Mouse (Mus musculus): ENCODE data around the gene Acrbp. TPM values are rescaled to one million over a fixed set of nuclear protein-coding genes. Genes with fewer than 3 reads are reported as not detected.

The Acrbp gene
- 10.5 and 17.3 TPM in 2 replicates for total RNA-seq (2014; rRNA removed)
- polyA plus RNA-seq (2015; fragmentation: Nextera tagmentation; extraction: Ambion mirVana) = 12.2 and 17.5 TPM in 2 replicates

GRCm38 (mm10) chr6:125049678-125050077 is at the start of gene Acrbp:
Gene Acrbp (plus strand): TSS chr6:125049689.
- no peaks in the 10 kb centered on the region for H3K27me3 ChIP-seq (ENCODE audit: insufficient read depth, low read length)
- H3K9ac ChIP-seq (replicated peaks; ENCODE audit: low read length) = no peak within 1 kb of the TSS; the same call in 1 of the 2 replicates
- ATAC-seq = no peak
- peaks cover 43% of the 10 kb centered on the region for H3K36me3 ChIP-seq (ENCODE audit: insufficient read depth, low read length)
- WGBS = 38% methylated on average over 20 of the region's 20 CpGs
- TF ChIP-seq CTCF (IDR thresholded peaks at IDR 0.05; ENCODE audit: low read depth) = no peak
- no peak within 1 kb of the TSS for H3K4me3 ChIP-seq (ENCODE audit: low read length)
- no peak within 1 kb of the TSS for H3K4me2 ChIP-seq (ENCODE audit: low read depth, low read length)
- H3K4me1 ChIP-seq (ENCODE audit: insufficient read depth, low read length) = no peaks in the 10 kb centered on the region
- H3K9me3 ChIP-seq (ENCODE audit: low read length) = no peaks in the 10 kb centered on the region
- DNase-seq (ENCODE audit: low spot score) = peak; percentile 15
- H3K27ac ChIP-seq = no peak within 1 kb of the TSS; the same call in 1 of the 2 replicates

GRCm38 (mm10) chr6:125003706-125004105 is 45.8 kb upstream of the Acrbp start:
- Histone ChIP-seq H3K4me3 (ENCODE audit: low read length) (no peak overlapping the region), H3K4me1 (ENCODE audit: insufficient read depth, low read length) (0 out of 2 replicates have a peak, but pooled peaks cover under 1% of the 10 kb centered on the region), H3K9me3 (ENCODE audit: low read length) (no peaks in the 10 kb centered on the region), H3K36me3 (ENCODE audit: insufficient read depth, low read length) (0 out of 2 replicates have a peak, but pooled peaks cover 3% of the 10 kb centered on the region), H3K27me3 (ENCODE audit: insufficient read depth, low read length) (0 out of 2 replicates have a peak, but pooled peaks cover 5% of the 10 kb centered on the region), H3K27ac (no peak overlapping the region), H3K9ac (replicated peaks; ENCODE audit: low read length) (no peak overlapping the region), H3K4me2 (ENCODE audit: low read depth, low read length) (no peak overlapping the region)
- TF ChIP-seq CTCF (IDR thresholded peaks at IDR 0.05; ENCODE audit: low read depth) = no peak
- DNase-seq (ENCODE audit: low spot score) (no peak), ATAC-seq (no peak)
- WGBS = 48% methylated on average over 3 of the region's 3 CpGs

- Histone ChIP-seq H3K36me3 (ENCODE audit: insufficient read depth, low read length) (0 out of 2 replicates have a peak, but pooled peaks cover 3% of the 10 kb centered on the region), H3K9ac (replicated peaks; ENCODE audit: low read length) (no peak overlapping the region), H3K9me3 (ENCODE audit: low read length) (no peaks in the 10 kb centered on the region), H3K4me2 (ENCODE audit: low read depth, low read length) (no peak overlapping the region), H3K4me3 (ENCODE audit: low read length) (no peak overlapping the region), H3K27me3 (ENCODE audit: insufficient read depth, low read length) (no peaks in the 10 kb centered on the region), H3K27ac (no peak overlapping the region), H3K4me1 (ENCODE audit: insufficient read depth, low read length) (peaks cover 3% of the 10 kb centered on the region; the same call in 1 of the 2 replicates)
- no peak for TF ChIP-seq CTCF (IDR thresholded peaks at IDR 0.05; ENCODE audit: low read depth)
- ATAC-seq (no peak), DNase-seq (ENCODE audit: low spot score) (no peak)
- 46% methylated on average over 3 of the region's 3 CpGs for whole genome bisulfite sequencing
These were observed 44.4 kb upstream of the Acrbp start for GRCm38 (mm10) chr6:125005086-125005485.

GRCm38 (mm10) chr6:125008060-125008459 is 41.4 kb upstream of the Acrbp start:
- H3K9me3 ChIP-seq (ENCODE audit: low read length) = no peaks in the 10 kb centered on the region
- no peaks in the 10 kb centered on the region for H3K27me3 ChIP-seq (ENCODE audit: insufficient read depth, low read length)
- peak overlapping the region; percentile 98 for H3K27ac ChIP-seq
- H3K4me3 ChIP-seq (ENCODE audit: low read length) = peak overlapping the region; percentile 79
- peak overlapping the region; percentile 84 for H3K4me2 ChIP-seq (ENCODE audit: low read depth, low read length)
- 47% methylated on average over 13 of the region's 13 CpGs for WGBS
- H3K9ac ChIP-seq (replicated peaks; ENCODE audit: low read length) = peak overlapping the region; percentile 93; the same call in 1 of the 2 replicates
- peaks cover 4% of the 10 kb centered on the region; the same call in 1 of the 2 replicates for H3K4me1 ChIP-seq (ENCODE audit: insufficient read depth, low read length)
- no peak for ATAC-seq
- peaks cover 7% of the 10 kb centered on the region; the same call in 1 of the 2 replicates for H3K36me3 ChIP-seq (ENCODE audit: insufficient read depth, low read length)
- no peak for TF ChIP-seq CTCF (IDR thresholded peaks at IDR 0.05; ENCODE audit: low read depth)
- DNase-seq (ENCODE audit: low spot score) = no peak

GRCm38 (mm10) chr6:125008586-125009128 is 40.8 kb upstream of the Acrbp start:
- Histone ChIP-seq H3K27me3 (ENCODE audit: insufficient read depth, low read length) (no peaks in the 10 kb centered on the region), H3K4me2 (ENCODE audit: low read depth, low read length) (peak overlapping the region; percentile 84), H3K4me1 (ENCODE audit: insufficient read depth, low read length) (peaks cover 4% of the 10 kb centered on the region; the same call in 1 of the 2 replicates), H3K9ac (replicated peaks; ENCODE audit: low read length) (peak overlapping the region; percentile 93), H3K4me3 (ENCODE audit: low read length) (peak overlapping the region; percentile 79), H3K27ac (peak overlapping the region; percentile 98), H3K36me3 (ENCODE audit: insufficient read depth, low read length) (peaks cover 10% of the 10 kb centered on the region; the same call in 1 of the 2 replicates), H3K9me3 (ENCODE audit: low read length) (no peaks in the 10 kb centered on the region)
- TF ChIP-seq CTCF (IDR thresholded peaks at IDR 0.05; ENCODE audit: low read depth) = no peak
- ATAC-seq (peak; percentile 98), DNase-seq (ENCODE audit: low spot score) (peak; percentile 99)
- WGBS = under 1% methylated on average over 32 of the region's 34 CpGs

GRCm38 (mm10) chr6:125009129-125009180 is 40.5 kb upstream of the Acrbp start, which contains the start of gene Zfp384:
Gene Zfp384 (plus strand): TSS chr6:125009145.
- Histone ChIP-seq H3K4me2 (ENCODE audit: low read depth, low read length) (peak within 1 kb of the TSS; percentile 84), H3K4me1 (ENCODE audit: insufficient read depth, low read length) (peaks cover 4% of the 10 kb centered on the region; the same call in 1 of the 2 replicates), H3K27ac (peak within 1 kb of the TSS; percentile 98), H3K4me3 (ENCODE audit: low read length) (peak within 1 kb of the TSS; percentile 79), H3K9ac (replicated peaks; ENCODE audit: low read length) (peak within 1 kb of the TSS; percentile 93), H3K36me3 (ENCODE audit: insufficient read depth, low read length) (peaks cover 13% of the 10 kb centered on the region; the same call in 1 of the 2 replicates), H3K27me3 (ENCODE audit: insufficient read depth, low read length) (no peaks in the 10 kb centered on the region), H3K9me3 (ENCODE audit: low read length) (no peaks in the 10 kb centered on the region)
- ATAC-seq (no peak), DNase-seq (ENCODE audit: low spot score) (no peak)
- WGBS = 0% methylated on average over 3 of the region's 3 CpGs
- no peak for TF ChIP-seq CTCF (IDR thresholded peaks at IDR 0.05; ENCODE audit: low read depth)

Measured in hindbrain, postnatal 0 days (tissue).